Mouse (Mus musculus) forebrain, embryonic 12.5 days (tissue): ENCODE data around the gene Fbrsl1. TPM values are rescaled to one million over a fixed set of nuclear protein-coding genes. Genes with fewer than 3 reads are reported as not detected.

ENCODE experiments used
- ATAC-seq: fragments of 200-750 bp; cut with Nextera tagmentation; 2 replicates; pipeline ENCODE4 v1.8.0; 2017; ENCODE audit warnings: moderate TSS enrichment; ENCODE audit not compliant: low FRiP score
- H3K27ac ChIP-seq: fragments of 300-500 bp; sonication (generic); 2 replicates; pipeline ENCODE4 v1.5.1; 2016; ENCODE audit warnings: mild to moderate bottlenecking
- H3K27me3 ChIP-seq: fragments of 300-500 bp; sonication (generic); 2 replicates; pipeline ENCODE4 v1.6.1; 2016; ENCODE audit warnings: mild to moderate bottlenecking
- H3K36me3 ChIP-seq: fragments of 300-500 bp; sonication (generic); replicated peaks from 2 replicates; pipeline ENCODE4 v1.6.1; 2016; ENCODE audit warnings: mild to moderate bottlenecking
- H3K4me1 ChIP-seq: fragments of 300-500 bp; sonication (generic); 2 replicates; pipeline ENCODE4 v1.6.1; 2016
- H3K4me2 ChIP-seq: fragments of 300-500 bp; sonication (generic); 2 replicates; pipeline ENCODE4 v1.6.1; 2016; ENCODE audit warnings: mild to moderate bottlenecking, moderate library complexity
- H3K4me3 ChIP-seq: fragments of 300-500 bp; sonication (generic); replicated peaks from 2 replicates; pipeline ENCODE4 v1.5.1; 2016; ENCODE audit warnings: mild to moderate bottlenecking
- H3K9ac ChIP-seq: fragments of 300-500 bp; sonication (generic); 2 replicates; pipeline ENCODE4 v1.6.1; 2016; ENCODE audit warnings: mild to moderate bottlenecking
- H3K9me3 ChIP-seq: fragments of 300-500 bp; sonication (generic); 2 replicates; pipeline ENCODE4 v1.6.1; 2016
- WGBS: fragments of 180-500 bp; shearing (Covaris S2); methylation state at CpG from one replicate; pipeline ENCODE4 v1.1.7; 2016; 5-methylcytosine and 5-hydroxymethylcytosine counted together
- polyA plus RNA-seq: library from polyadenylated mRNA; unstranded; fragments of >200 nt; fragmentation: Nextera tagmentation; extraction: Ambion mirVana; gene quantifications from 2 replicates; pipeline ENCODE4 v1.2.1, GENCODE M21; 2016

The Fbrsl1 gene
- polyA plus RNA-seq, 1 experiment from 2014 or later = 39.8 TPM

GRCm38 (mm10) chr5:110403931-110404330, 44.4 kb downstream of the Fbrsl1 start:
- Histone ChIP-seq H3K27me3 (no peaks in the 10 kb centered on the region), H3K9ac (no peak overlapping the region), H3K4me3 (no peak overlapping the region), H3K9me3 (no peaks in the 10 kb centered on the region), H3K27ac (no peak overlapping the region), H3K36me3 (no peaks in the 10 kb centered on the region), H3K4me1 (peaks cover 28% of the 10 kb centered on the region), H3K4me2 (no peak overlapping the region)
- no peak for ATAC-seq
- 41% methylated on average over 3 of the region's 3 CpGs for WGBS

- Histone ChIP-seq H3K9me3 (no peaks in the 10 kb centered on the region), H3K4me3 (no peak overlapping the region), H3K27me3 (no peaks in the 10 kb centered on the region), H3K9ac (no peak overlapping the region), H3K36me3 (no peaks in the 10 kb centered on the region), H3K4me2 (no peak overlapping the region), H3K27ac (no peak overlapping the region), H3K4me1 (peaks cover 27% of the 10 kb centered on the region)
- ATAC-seq = no peak
- 96% methylated on average over 2 of the region's 2 CpGs for WGBS
These were observed 45.7 kb downstream of the Fbrsl1 start for GRCm38 (mm10) chr5:110402557-110402956.

GRCm38 (mm10) chr5:110401101-110401500, 47.2 kb downstream of the Fbrsl1 start:
- H3K36me3 ChIP-seq = no peaks in the 10 kb centered on the region
- no peak overlapping the region for H3K4me3 ChIP-seq
- ATAC-seq = no peak
- 77% methylated on average over 8 of the region's 8 CpGs for WGBS
- no peaks in the 10 kb centered on the region for H3K9me3 ChIP-seq
- no peak overlapping the region for H3K4me2 ChIP-seq
- no peak overlapping the region for H3K27ac ChIP-seq
- H3K9ac ChIP-seq = no peak overlapping the region
- peaks cover 13% of the 10 kb centered on the region for H3K4me1 ChIP-seq
- H3K27me3 ChIP-seq = no peaks in the 10 kb centered on the region

GRCm38 (mm10) chr5:110395006-110395661, 53.2 kb downstream of the Fbrsl1 start:
- Histone ChIP-seq H3K27ac (no peak overlapping the region), H3K4me1 (no peaks in the 10 kb centered on the region), H3K36me3 (no peaks in the 10 kb centered on the region), H3K9ac (no peak overlapping the region), H3K4me3 (no peak overlapping the region), H3K4me2 (no peak overlapping the region), H3K27me3 (no peaks in the 10 kb centered on the region), H3K9me3 (no peaks in the 10 kb centered on the region)
- ATAC-seq = no peak
- 87% methylated on average over 5 of the region's 5 CpGs for WGBS

- Histone ChIP-seq H3K9ac (no peak overlapping the region), H3K4me3 (no peak overlapping the region)
- no peak; the same call in 1 of the 2 replicates for ATAC-seq
These were observed 55.6 kb downstream of the Fbrsl1 start for GRCm38 (mm10) chr5:110392727-110393126.

GRCm38 (mm10) chr5:110390631-110391030, 57.7 kb downstream of the Fbrsl1 start:
- no peak overlapping the region for H3K4me2 ChIP-seq
- WGBS = 83% methylated on average over 4 of the region's 4 CpGs
- peaks cover 4% of the 10 kb centered on the region; the same call in 1 of the 2 replicates for H3K27me3 ChIP-seq
- no peaks in the 10 kb centered on the region for H3K36me3 ChIP-seq
- H3K27ac ChIP-seq = no peak overlapping the region
- no peak overlapping the region for H3K9ac ChIP-seq
- no peak for ATAC-seq
- H3K4me1 ChIP-seq = peaks cover 17% of the 10 kb centered on the region
- no peaks in the 10 kb centered on the region for H3K9me3 ChIP-seq
- H3K4me3 ChIP-seq = no peak overlapping the region

More at GRCm38 (mm10) chr5:110392727-110393126, 55.6 kb downstream of the Fbrsl1 start:
- no peaks in the 10 kb centered on the region for H3K9me3 ChIP-seq
- H3K4me2 ChIP-seq = no peak overlapping the region
- 82% methylated on average over 5 of the region's 5 CpGs for WGBS
- peaks cover under 1% of the 10 kb centered on the region; the same call in 1 of the 2 replicates for H3K4me1 ChIP-seq
- H3K36me3 ChIP-seq = no peaks in the 10 kb centered on the region
- peaks cover 4% of the 10 kb centered on the region; the same call in 1 of the 2 replicates for H3K27me3 ChIP-seq
- no peak overlapping the region for H3K27ac ChIP-seq

- WGBS = 10% methylated on average over 8 of the region's 8 CpGs
- peak overlapping the region; percentile 70 for H3K4me2 ChIP-seq
- H3K27ac ChIP-seq = peak overlapping the region; percentile 75; the same call in 1 of the 2 replicates
- peak overlapping the region; percentile 82 for H3K4me3 ChIP-seq
- ATAC-seq = no peak
- H3K9me3 ChIP-seq = no peaks in the 10 kb centered on the region
- peak overlapping the region; percentile 80 for H3K9ac ChIP-seq
- H3K4me1 ChIP-seq = peaks cover 36% of the 10 kb centered on the region
- peaks cover 4% of the 10 kb centered on the region; the same call in 1 of the 2 replicates for H3K27me3 ChIP-seq
- no peaks in the 10 kb centered on the region; the same call in 1 of the 2 replicates for H3K36me3 ChIP-seq
These were observed 61.0 kb downstream of the Fbrsl1 start for GRCm38 (mm10) chr5:110387332-110387731.

GRCm38 (mm10) chr5:110386371-110387330, 61.7 kb downstream of the Fbrsl1 start:
- Histone ChIP-seq H3K9me3 (no peaks in the 10 kb centered on the region), H3K27me3 (peaks cover 4% of the 10 kb centered on the region; the same call in 1 of the 2 replicates), H3K36me3 (peaks cover 1% of the 10 kb centered on the region), H3K9ac (peak overlapping the region; percentile 80), H3K4me1 (peaks cover 36% of the 10 kb centered on the region), H3K4me2 (peak overlapping the region; percentile 70), H3K4me3 (peak overlapping the region; percentile 82), H3K27ac (peak overlapping the region; percentile 75)
- WGBS = under 1% methylated on average over 87 of the region's 90 CpGs
- peak; percentile 91 for ATAC-seq

- peaks cover 36% of the 10 kb centered on the region for H3K4me1 ChIP-seq
- peak overlapping the region; percentile 80 for H3K9ac ChIP-seq
- H3K9me3 ChIP-seq = no peaks in the 10 kb centered on the region
- 34% methylated on average over 4 of the region's 4 CpGs for WGBS
- peak overlapping the region; percentile 70 for H3K4me2 ChIP-seq
- peak overlapping the region; percentile 82 for H3K4me3 ChIP-seq
- peaks cover 4% of the 10 kb centered on the region; the same call in 1 of the 2 replicates for H3K27me3 ChIP-seq
- no peak for ATAC-seq
- H3K27ac ChIP-seq = no peak overlapping the region
- H3K36me3 ChIP-seq = peaks cover 13% of the 10 kb centered on the region
These were observed 63.0 kb downstream of the Fbrsl1 start for GRCm38 (mm10) chr5:110385263-110385662.

GRCm38 (mm10) chr5:110384491-110384890, 63.8 kb downstream of the Fbrsl1 start:
- 67% methylated on average over 6 of the region's 6 CpGs for WGBS
- Histone ChIP-seq H3K4me1 (peaks cover 36% of the 10 kb centered on the region), H3K9ac (peak overlapping the region; percentile 80; the same call in 1 of the 2 replicates), H3K4me2 (peak overlapping the region; percentile 70), H3K27ac (no peak overlapping the region), H3K9me3 (no peaks in the 10 kb centered on the region), H3K36me3 (peaks cover 17% of the 10 kb centered on the region), H3K4me3 (peak overlapping the region; percentile 82), H3K27me3 (peaks cover 4% of the 10 kb centered on the region; the same call in 1 of the 2 replicates)
- no peak for ATAC-seq

- ATAC-seq = no peak
- Histone ChIP-seq H3K9me3 (no peaks in the 10 kb centered on the region), H3K36me3 (peaks cover 63% of the 10 kb centered on the region), H3K27ac (no peak overlapping the region), H3K4me3 (no peak overlapping the region), H3K4me2 (no peak overlapping the region), H3K9ac (no peak overlapping the region), H3K27me3 (no peaks in the 10 kb centered on the region), H3K4me1 (peaks cover 28% of the 10 kb centered on the region)
- WGBS = 92% methylated on average over 4 of the region's 4 CpGs
These were observed 68.5 kb downstream of the Fbrsl1 start for GRCm38 (mm10) chr5:110379823-110380222.

GRCm38 (mm10) chr5:110379086-110379485, 69.2 kb downstream of the Fbrsl1 start:
- Histone ChIP-seq H3K27ac (no peak overlapping the region), H3K4me3 (no peak overlapping the region), H3K9me3 (no peaks in the 10 kb centered on the region), H3K27me3 (no peaks in the 10 kb centered on the region), H3K9ac (no peak overlapping the region), H3K4me1 (peaks cover 22% of the 10 kb centered on the region), H3K36me3 (peaks cover 71% of the 10 kb centered on the region), H3K4me2 (no peak overlapping the region)
- 92% methylated on average over 15 of the region's 15 CpGs for WGBS
- ATAC-seq = no peak
